Mouse (Mus musculus) limb, embryonic 11.5 days (tissue): Measurements from ENCODE around the gene Tubg2. TPM values are rescaled to one million over a fixed set of nuclear protein-coding genes. Genes with fewer than 3 reads are reported as not detected.
"Not testable (repeated sequence)": the region's sequence is repeated elsewhere in the genome, so short reads cannot be mapped to it uniquely, and the experiment has no call there.

Experiments used
- ATAC-seq: fragments of 200-750 bp; cut with Nextera tagmentation; 2 replicates; pipeline ENCODE4 v1.8.0; 2017; ENCODE audit warnings: low read depth; ENCODE audit not compliant: insufficient number of reproducible peaks, low FRiP score, low TSS enrichment
- DNase-seq: peaks from one replicate; pipeline ENCODE4 v3.0.0-alpha.2; 2015; ENCODE audit warnings: low spot score
- H3K27ac ChIP-seq: fragments of 300-500 bp; sonication (generic); replicated peaks from 2 replicates; pipeline ENCODE4 v1.5.1; 2014; ENCODE audit warnings: low read depth, mild to moderate bottlenecking, low read length
- H3K27me3 ChIP-seq: fragments of 300-500 bp; sonication (generic); 2 replicates; pipeline ENCODE4 v1.6.1; 2014; ENCODE audit warnings: mild to moderate bottlenecking, low read length, mixed read lengths; ENCODE audit not compliant: control insufficient read depth, insufficient read depth
- H3K36me3 ChIP-seq: fragments of 300-500 bp; sonication (generic); 2 replicates; pipeline ENCODE4 v1.6.1; 2014; ENCODE audit warnings: mild to moderate bottlenecking, low read length, moderate library complexity, mixed read lengths; ENCODE audit not compliant: control insufficient read depth, insufficient read depth
- H3K4me1 ChIP-seq: fragments of 300-500 bp; sonication (generic); 2 replicates; pipeline ENCODE4 v1.6.1; 2014; ENCODE audit warnings: low read length, mixed read lengths; ENCODE audit not compliant: control insufficient read depth, insufficient read depth
- H3K4me2 ChIP-seq: fragments of 300-500 bp; sonication (generic); 2 replicates; pipeline ENCODE4 v1.6.1; 2014; ENCODE audit warnings: low read depth, mild to moderate bottlenecking, moderate library complexity; ENCODE audit not compliant: severe bottlenecking
- H3K4me3 ChIP-seq: fragments of 300-500 bp; sonication (generic); 2 replicates; pipeline ENCODE4 v1.5.1; 2014; ENCODE audit warnings: low read depth, low read length
- H3K9ac ChIP-seq: fragments of 300-500 bp; sonication (generic); 2 replicates; pipeline ENCODE4 v1.6.1; 2014; ENCODE audit warnings: mild to moderate bottlenecking, low read length
- H3K9me3 ChIP-seq: fragments of 300-500 bp; sonication (generic); 2 replicates; pipeline ENCODE4 v1.6.1; 2016; ENCODE audit warnings: low read length; ENCODE audit not compliant: control insufficient read depth
- WGBS: fragments of 180-500 bp; shearing (Covaris S2); extraction: QIAGEN DNeasy Blood & Tissue Kit; methylation state at CpG from one replicate; pipeline ENCODE4 v1.1.7; 2014; 5-methylcytosine and 5-hydroxymethylcytosine counted together
- polyA plus RNA-seq: library from polyadenylated mRNA; unstranded; fragments of >200 nt; fragmentation: Nextera tagmentation; extraction: Ambion mirVana; gene quantifications from 2 replicates; pipeline ENCODE4 v1.2.1, GENCODE M21; 2014

The Tubg2 gene
- polyA plus RNA-seq, 1 experiment from 2014 or later: 5.0 TPM

DNA sequence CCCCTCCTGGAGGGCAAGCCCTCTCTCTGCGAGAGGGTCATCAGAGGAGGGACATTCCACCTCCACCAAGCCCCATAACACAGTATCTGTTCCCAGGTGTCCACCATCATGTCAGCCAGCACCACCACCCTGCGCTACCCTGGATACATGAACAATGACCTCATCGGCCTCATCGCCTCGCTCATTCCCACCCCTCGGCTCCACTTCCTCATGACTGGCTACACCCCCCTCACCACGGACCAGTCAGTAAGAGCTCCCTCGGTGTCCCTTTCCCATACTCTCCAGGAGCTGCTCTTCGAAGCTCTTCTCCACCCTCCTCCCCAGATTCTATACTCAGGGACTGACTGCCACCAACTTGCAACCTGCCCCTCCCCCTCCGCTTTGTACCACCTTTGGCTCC lies 4.4 kb downstream of the Tubg2 start:
- H3K9me3 ChIP-seq, H3K9ac ChIP-seq, H3K27ac ChIP-seq, DNase-seq, ATAC-seq, H3K4me3 ChIP-seq, H3K36me3 ChIP-seq, H3K4me2 ChIP-seq: not testable (repeated sequence)
- WGBS: 74% methylated on average over 8 of the region's 10 CpGs
- Histone ChIP-seq H3K27me3 (peaks cover 37% of the 10 kb centered on the region), H3K4me1 (peaks cover 21% of the 10 kb centered on the region)

DNA sequence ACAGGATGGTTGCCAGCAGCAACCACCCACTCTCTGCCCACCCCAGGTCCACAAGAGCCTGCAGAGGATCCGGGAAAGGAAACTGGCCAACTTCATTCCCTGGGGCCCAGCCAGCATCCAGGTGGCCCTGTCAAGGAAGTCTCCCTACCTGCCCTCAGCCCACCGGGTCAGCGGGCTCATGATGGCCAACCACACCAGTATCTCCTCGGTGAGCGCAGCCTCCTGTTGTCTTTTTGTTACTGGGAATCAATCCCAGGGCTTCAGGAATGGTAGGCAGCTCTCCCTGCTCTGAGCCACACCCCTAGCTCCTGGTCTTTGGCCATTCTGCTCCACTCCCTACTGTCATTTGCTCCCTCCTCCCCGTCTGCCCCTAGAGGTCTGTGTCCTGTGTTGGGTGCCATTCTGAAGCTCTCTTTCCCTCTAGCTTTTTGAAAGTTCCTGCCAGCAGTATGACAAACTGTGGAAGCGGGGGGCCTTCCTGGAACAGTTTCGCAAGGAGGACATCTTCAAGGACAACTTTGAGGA lies 5.3 kb downstream of the Tubg2 start:
- not testable (repeated sequence) for H3K9me3 ChIP-seq, H3K9ac ChIP-seq, H3K36me3 ChIP-seq, DNase-seq, H3K4me3 ChIP-seq, H3K27ac ChIP-seq, H3K4me2 ChIP-seq, ATAC-seq
- 76% methylated on average over 5 of the region's 8 CpGs for WGBS
- Histone ChIP-seq H3K27me3 (peaks cover 45% of the 10 kb centered on the region), H3K4me1 (peaks cover 19% of the 10 kb centered on the region)

- no peak for ATAC-seq
- Histone ChIP-seq H3K4me1 (peaks cover 16% of the 10 kb centered on the region), H3K36me3 (no peaks in the 10 kb centered on the region), H3K9me3 (no peaks in the 10 kb centered on the region), H3K27ac (no peak overlapping the region), H3K4me2 (no peak overlapping the region), H3K27me3 (peaks cover 50% of the 10 kb centered on the region), H3K4me3 (no peak overlapping the region), H3K9ac (no peak overlapping the region)
- WGBS: 83% methylated on average over 15 of the region's 15 CpGs
- DNase-seq: no peak
Measured at GRCm38 (mm10) chr11:101161551-101161950, 5.8 kb downstream of the Tubg2 start.

DNA sequence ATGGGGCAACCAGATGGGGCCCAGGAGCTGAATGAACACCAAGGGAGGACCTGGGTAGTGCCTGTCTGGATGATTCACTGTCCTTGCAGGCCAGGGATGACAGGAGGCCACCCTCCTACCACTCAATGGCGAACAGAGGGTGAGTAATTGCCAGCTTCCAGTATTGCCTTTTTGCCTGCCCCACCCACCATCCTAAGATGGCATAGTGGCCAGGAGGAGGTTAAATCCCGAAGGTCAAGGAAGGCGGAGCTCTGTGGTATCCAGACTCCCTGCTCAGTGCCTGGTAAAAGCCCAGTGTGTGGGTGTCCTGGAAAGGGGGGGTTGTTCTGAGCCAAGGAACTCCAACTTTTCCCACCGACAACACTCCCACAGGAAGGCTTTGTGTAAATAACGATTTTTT lies 6.6 kb downstream of the Tubg2 start:
- Histone ChIP-seq H3K4me2 (no peak overlapping the region), H3K27me3 (peaks cover 52% of the 10 kb centered on the region), H3K9ac (no peak overlapping the region), H3K4me3 (no peak overlapping the region), H3K9me3 (no peaks in the 10 kb centered on the region), H3K36me3 (no peaks in the 10 kb centered on the region), H3K27ac (no peak overlapping the region), H3K4me1 (peaks cover 16% of the 10 kb centered on the region)
- no peak for DNase-seq
- no peak for ATAC-seq
- WGBS: 58% methylated on average over 5 of the region's 5 CpGs

- Histone ChIP-seq H3K4me3 (no peak overlapping the region), H3K4me1 (peaks cover 16% of the 10 kb centered on the region), H3K36me3 (no peaks in the 10 kb centered on the region), H3K27ac (no peak overlapping the region), H3K9ac (no peak overlapping the region), H3K4me2 (0 out of 2 replicates have a peak overlapping the region, but pooled peaks have one; percentile 7), H3K9me3 (no peaks in the 10 kb centered on the region), H3K27me3 (peaks cover 57% of the 10 kb centered on the region)
- ATAC-seq (no peak), DNase-seq (no peak)
- 55% methylated on average over 5 of the region's 5 CpGs for WGBS
Measured at GRCm38 (mm10) chr11:101162772-101163171, 7.1 kb downstream of the Tubg2 start.

GRCm38 (mm10) chr11:101163476-101164350 lies 8.0 kb downstream of the Tubg2 start:
- ATAC-seq (no peak), DNase-seq (peak; percentile 41)
- Histone ChIP-seq H3K4me3 (peak overlapping the region; percentile 32), H3K4me1 (peaks cover 16% of the 10 kb centered on the region), H3K9ac (peak overlapping the region; percentile 30; the same call in 1 of the 2 replicates), H3K36me3 (no peaks in the 10 kb centered on the region; the same call in 1 of the 2 replicates), H3K4me2 (peak overlapping the region; percentile 75), H3K9me3 (no peaks in the 10 kb centered on the region), H3K27ac (no peak overlapping the region), H3K27me3 (peaks cover 67% of the 10 kb centered on the region)
- 5% methylated on average over 49 of the region's 49 CpGs for WGBS

DNA sequence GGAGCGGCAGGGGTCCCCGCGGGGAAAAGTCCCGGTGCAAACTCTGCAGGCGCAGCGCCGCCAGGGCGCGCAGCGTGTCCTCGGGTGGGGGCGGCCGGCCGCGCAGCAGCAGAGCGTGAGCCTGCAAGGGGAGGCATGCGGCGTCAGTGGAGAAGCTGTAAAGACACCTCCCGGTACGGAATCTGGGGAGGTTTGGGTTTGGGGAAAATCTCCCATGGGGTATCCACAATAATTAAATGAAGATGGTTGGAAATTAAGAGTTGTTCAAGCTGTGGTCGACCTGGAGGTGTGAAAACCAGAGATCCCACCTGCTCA lies 8.6 kb downstream of the Tubg2 start:
- DNase-seq: peak; percentile 41
- WGBS: under 1% methylated on average over 21 of the region's 21 CpGs
- no peaks in the 10 kb centered on the region; the same call in 1 of the 2 replicates for H3K36me3 ChIP-seq
- H3K4me3 ChIP-seq: peak overlapping the region; percentile 32
- H3K9ac ChIP-seq: peak overlapping the region; percentile 30; the same call in 1 of the 2 replicates
- no peaks in the 10 kb centered on the region for H3K9me3 ChIP-seq
- peaks cover 16% of the 10 kb centered on the region for H3K4me1 ChIP-seq
- peaks cover 73% of the 10 kb centered on the region for H3K27me3 ChIP-seq
- no peak overlapping the region for H3K27ac ChIP-seq
- no peak for ATAC-seq
- peak overlapping the region; percentile 75 for H3K4me2 ChIP-seq

DNA sequence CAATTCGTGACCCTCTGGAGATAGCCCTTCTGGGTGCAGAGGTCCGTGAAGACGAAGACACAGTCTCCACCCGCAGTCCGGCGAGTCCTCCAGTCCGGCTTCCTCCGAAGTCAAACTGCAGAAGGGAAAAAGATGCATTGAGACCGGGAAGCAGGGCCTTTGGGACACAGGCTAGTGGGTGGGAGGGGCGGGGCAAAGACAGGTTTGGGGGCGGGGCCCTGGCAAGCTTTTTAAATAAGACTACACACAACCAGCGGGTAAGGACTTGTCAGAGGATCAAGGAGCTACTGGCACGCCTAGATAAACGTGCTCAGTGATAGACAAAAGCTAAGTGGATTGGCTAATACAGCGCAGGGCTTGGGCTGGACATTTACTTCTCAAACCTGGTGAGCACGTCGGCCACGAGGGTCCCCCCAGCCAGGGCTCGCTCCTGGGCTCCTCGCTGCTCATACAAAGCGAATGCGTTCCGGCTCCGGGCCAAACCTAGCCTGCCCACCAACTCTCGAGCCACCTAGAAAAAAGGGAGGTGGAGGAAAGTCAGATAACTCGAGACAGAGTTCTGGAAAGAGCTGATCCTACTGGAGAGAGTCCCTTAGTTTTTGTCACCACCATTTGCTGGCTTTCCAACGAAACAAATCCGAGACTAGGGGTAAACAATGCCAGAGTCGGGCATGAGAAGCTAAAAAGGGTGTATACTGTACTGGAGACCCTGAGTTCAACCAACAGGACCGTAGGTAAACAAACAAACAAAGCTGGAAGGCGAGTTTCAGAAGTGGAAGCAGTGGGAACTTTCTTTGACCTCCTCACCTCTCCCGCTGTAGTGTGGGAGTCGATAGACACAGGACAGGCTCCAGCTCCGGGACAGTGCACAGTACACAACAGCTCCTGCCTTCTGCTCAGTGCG lies 9.2 kb downstream of the Tubg2 start:
- Histone ChIP-seq H3K4me3 (peak overlapping the region; percentile 32), H3K4me1 (peaks cover 18% of the 10 kb centered on the region), H3K27me3 (peaks cover 79% of the 10 kb centered on the region), H3K36me3 (no peaks in the 10 kb centered on the region; the same call in 1 of the 2 replicates), H3K9ac (no peak overlapping the region), H3K9me3 (no peaks in the 10 kb centered on the region), H3K27ac (no peak overlapping the region), H3K4me2 (peak overlapping the region; percentile 75)
- ATAC-seq: no peak
- DNase-seq: peak; percentile 54
- 4% methylated on average over 35 of the region's 35 CpGs for WGBS
